Mouse (Mus musculus): ENCODE measurements around the gene Ccdc190.

The Ccdc190 gene

GRCm38 (mm10) chr1:169928454-169928971 lies at the start of gene Ccdc190:
Gene Ccdc190, plus strand, starts transcription at chr1:169928648.
- in situ Hi-C loops (cut with MboI) = loop anchor here (25.0 kb wide), 1 partner anchor 391 kb away; the partner anchor contains the start of gene Nuf2

GRCm38 (mm10) chr1:169879060-169879459 lies 49.4 kb upstream of the Ccdc190 start:
- in situ Hi-C loops (cut with MboI) = no loop called here

- in situ Hi-C loops (cut with MboI) = no loop called here
Observed at GRCm38 (mm10) chr1:169880181-169880580, 48.3 kb upstream of the Ccdc190 start.

GRCm38 (mm10) chr1:169883081-169883565 lies 45.3 kb upstream of the Ccdc190 start:
- in situ Hi-C loops (cut with MboI) = no loop called here

GRCm38 (mm10) chr1:169889250-169889649 lies 39.2 kb upstream of the Ccdc190 start:
- in situ Hi-C loops (cut with MboI) = no loop called here

- in situ Hi-C loops (cut with MboI) = no loop called here
Observed at GRCm38 (mm10) chr1:169893976-169894375, 34.5 kb upstream of the Ccdc190 start.

- in situ Hi-C loops (cut with MboI) = no loop called here
Observed at GRCm38 (mm10) chr1:169895686-169896085, 32.8 kb upstream of the Ccdc190 start.

GRCm38 (mm10) chr1:169897916-169898315 lies 30.5 kb upstream of the Ccdc190 start:
- in situ Hi-C loops (cut with MboI) = no loop called here

GRCm38 (mm10) chr1:169898607-169899006 lies 29.8 kb upstream of the Ccdc190 start:
- in situ Hi-C loops (cut with MboI) = no loop called here

GRCm38 (mm10) chr1:169900771-169901336 lies 27.6 kb upstream of the Ccdc190 start:
- in situ Hi-C loops (cut with MboI) = no loop called here

GRCm38 (mm10) chr1:169909163-169909562 lies 19.3 kb upstream of the Ccdc190 start:
- in situ Hi-C loops (cut with MboI) = no loop called here

- in situ Hi-C loops (cut with MboI) = no loop called here
Observed at GRCm38 (mm10) chr1:169909659-169910058, 18.8 kb upstream of the Ccdc190 start.

- in situ Hi-C loops (cut with MboI) = no loop called here
Observed at GRCm38 (mm10) chr1:169910751-169911150, 17.7 kb upstream of the Ccdc190 start.

GRCm38 (mm10) chr1:169911526-169911925 lies 16.9 kb upstream of the Ccdc190 start:
- in situ Hi-C loops (cut with MboI) = no loop called here

GRCm38 (mm10) chr1:169916659-169917058 lies 11.8 kb upstream of the Ccdc190 start:
- in situ Hi-C loops (cut with MboI) = no loop called here

- in situ Hi-C loops (cut with MboI) = no loop called here
Observed at GRCm38 (mm10) chr1:169917115-169917796, 11.2 kb upstream of the Ccdc190 start.

- in situ Hi-C loops (cut with MboI) = no loop called here
Observed at GRCm38 (mm10) chr1:169917998-169918397, 10.4 kb upstream of the Ccdc190 start.

- in situ Hi-C loops (cut with MboI) = no loop called here
Observed at GRCm38 (mm10) chr1:169919211-169919610, 9.2 kb upstream of the Ccdc190 start.

- in situ Hi-C loops (cut with MboI) = no loop called here
Observed at GRCm38 (mm10) chr1:169921710-169922211, 6.7 kb upstream of the Ccdc190 start.

GRCm38 (mm10) chr1:169924567-169924966 lies 3.9 kb upstream of the Ccdc190 start:
- in situ Hi-C loops (cut with MboI) = no loop called here

- in situ Hi-C loops (cut with MboI) = loop anchor here (25.0 kb wide), 1 partner anchor 391 kb away; the partner anchor contains the start of gene Nuf2
Observed at GRCm38 (mm10) chr1:169927753-169928369, 587 bp upstream of the Ccdc190 start.

GRCm38 (mm10) chr1:169931698-169932097 lies 3.2 kb downstream of the Ccdc190 start:
- in situ Hi-C loops (cut with MboI) = loop anchor here (25.0 kb wide), 1 partner anchor 394 kb away; the partner anchor contains the start of gene Nuf2
